Mouse (Mus musculus) forebrain, postnatal 0 days (tissue): Measurements from ENCODE around the gene Mef2c. TPM values are rescaled to one million over a fixed set of nuclear protein-coding genes. Genes with fewer than 3 reads are reported as not detected.
A peak's percentile ranks its signal among the peaks of the same experiment; 100 is the strongest.

Source experiments
- ATAC-seq: fragments of 200-750 bp; cut with Nextera tagmentation; 2 replicates; pipeline ENCODE4 v1.8.0; 2017; ENCODE audit warnings: mild to moderate bottlenecking, moderate library complexity
- DNase-seq: peaks from one replicate; pipeline ENCODE4 v3.0.0-alpha.2; 2015
- H3K27ac ChIP-seq: fragments of 300-500 bp; sonication (generic); 2 replicates; pipeline ENCODE4 v1.5.1; 2014; ENCODE audit warnings: low read depth, mild to moderate bottlenecking, antibody characterized with exemption, low read length, moderate library complexity, mixed read lengths
- H3K27me3 ChIP-seq: fragments of 300-500 bp; sonication (generic); 2 replicates; pipeline ENCODE4 v1.6.1; 2014; ENCODE audit warnings: mild to moderate bottlenecking, low read length, mixed read lengths; ENCODE audit not compliant: insufficient read depth
- H3K36me3 ChIP-seq: fragments of 300-500 bp; sonication (generic); 2 replicates; pipeline ENCODE4 v1.6.1; 2014; ENCODE audit warnings: mild to moderate bottlenecking, moderate library complexity; ENCODE audit not compliant: insufficient read depth
- H3K4me1 ChIP-seq: fragments of 300-500 bp; sonication (generic); 2 replicates; pipeline ENCODE4 v1.6.1; 2014; ENCODE audit warnings: antibody characterized with exemption; ENCODE audit not compliant: insufficient read depth
- H3K4me2 ChIP-seq: fragments of 300-500 bp; sonication (generic); 2 replicates; pipeline ENCODE4 v1.6.1; 2014; ENCODE audit warnings: low read depth, mild to moderate bottlenecking, moderate library complexity
- H3K4me3 ChIP-seq: fragments of 300-500 bp; sonication (generic); 2 replicates; pipeline ENCODE4 v1.5.1; 2014; ENCODE audit warnings: low read depth, low read length, mixed read lengths
- H3K9ac ChIP-seq: fragments of 300-500 bp; sonication (generic); 2 replicates; pipeline ENCODE4 v1.6.1; 2014; ENCODE audit warnings: mild to moderate bottlenecking
- H3K9me3 ChIP-seq: fragments of 300-500 bp; sonication (generic); 2 replicates; pipeline ENCODE4 v1.6.1; 2016; ENCODE audit warnings: low read length
- CTCF ChIP-seq: sonication (generic); IDR thresholded peaks from 2 replicates; pipeline ENCODE4 v1.5.1; 2016; ENCODE audit warnings: antibody characterized with exemption, control low read depth, low read depth
- WGBS: fragments of 180-500 bp; shearing (Covaris S2); extraction: QIAGEN DNeasy Blood & Tissue Kit; methylation state at CpG from one replicate; pipeline ENCODE4 v1.1.7; 2014; 5-methylcytosine and 5-hydroxymethylcytosine counted together
- polyA plus RNA-seq: library from polyadenylated mRNA; unstranded; fragments of >200 nt; fragmentation: Nextera tagmentation; extraction: Ambion mirVana; gene quantifications from 2 replicates; pipeline ENCODE4 v1.2.1, GENCODE M21; 2015
- total RNA-seq: library from RNA; depleted of rRNA; stranded (reverse); fragments of >200 nt; gene quantifications from 2 replicates; pipeline ENCODE4 v1.2.3, GENCODE M21; 2014

Mef2c gene
- total and polyA plus RNA-seq, 2 experiments from 2014 or later = 245 to 373 TPM

DNA sequence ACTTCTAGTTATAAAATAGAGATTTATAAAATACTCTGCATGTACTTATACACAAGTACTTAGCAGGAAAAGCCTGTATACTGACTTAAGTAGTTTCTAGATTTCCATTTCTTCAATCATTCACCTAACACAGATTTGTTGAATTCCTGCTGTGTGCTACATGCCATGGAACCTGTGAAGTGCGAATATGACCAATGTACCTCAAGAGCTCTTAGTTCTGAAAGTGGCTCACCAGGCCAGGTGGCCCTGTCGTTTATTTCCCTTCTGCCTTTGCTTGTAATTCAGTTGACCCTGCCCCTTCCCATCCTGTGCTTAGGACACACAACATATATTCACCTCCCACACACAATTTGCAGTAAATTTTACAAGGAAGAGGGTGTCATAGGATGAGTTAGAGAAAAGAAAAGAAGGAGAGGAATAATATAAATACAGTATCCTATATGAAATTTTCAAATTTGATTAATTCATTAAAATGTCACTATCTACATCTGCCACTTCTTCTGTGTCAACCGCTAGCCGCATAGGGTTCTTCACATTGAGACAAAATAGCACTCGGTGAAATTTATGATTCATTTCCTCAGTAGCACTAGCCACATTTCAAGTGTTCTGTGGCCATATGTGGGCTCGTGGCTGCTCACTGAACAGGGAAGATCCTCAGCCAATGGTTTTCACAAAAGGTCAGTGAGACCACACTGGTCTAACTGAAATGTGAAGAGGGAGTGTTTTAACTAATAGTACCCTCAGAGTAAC, 93.3 kb downstream of the Mef2c start:
- WGBS = 84% methylated on average over 6 of the region's 6 CpGs
- Histone ChIP-seq H3K36me3 (peaks cover 5% of the 10 kb centered on the region; the same call in 1 of the 2 replicates), H3K4me2 (no peak overlapping the region), H3K9ac (no peak overlapping the region), H3K27ac (no peak overlapping the region), H3K9me3 (no peaks in the 10 kb centered on the region), H3K4me1 (no peaks in the 10 kb centered on the region), H3K4me3 (no peak overlapping the region), H3K27me3 (no peaks in the 10 kb centered on the region)
- no peak for ATAC-seq
- no peak for DNase-seq
- TF ChIP-seq CTCF = no peak

DNA sequence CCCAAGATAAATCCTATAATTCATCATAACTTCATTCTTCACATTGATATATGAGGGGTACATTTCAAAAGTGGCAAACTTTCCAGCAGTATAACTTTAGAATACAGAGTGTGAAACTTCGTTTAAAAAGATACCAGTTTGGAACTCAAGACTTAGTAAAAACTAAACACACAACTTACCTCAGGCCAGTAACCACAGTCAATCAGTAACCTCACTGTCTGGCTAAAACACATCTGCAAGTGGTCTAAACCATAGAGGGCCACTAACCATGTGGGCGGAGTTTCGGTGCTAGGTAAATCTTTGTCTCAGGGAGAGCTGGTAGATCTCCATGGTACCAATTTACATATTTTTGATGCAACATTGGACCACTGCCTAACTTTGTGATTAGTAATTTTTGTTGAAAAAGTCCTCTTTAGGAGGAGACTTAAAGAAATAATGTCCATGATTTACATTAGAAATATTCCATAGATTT, 93.9 kb downstream of the Mef2c start:
- H3K9ac ChIP-seq = no peak overlapping the region
- H3K27ac ChIP-seq = no peak overlapping the region
- no peaks in the 10 kb centered on the region for H3K27me3 ChIP-seq
- no peaks in the 10 kb centered on the region for H3K9me3 ChIP-seq
- H3K4me2 ChIP-seq = no peak overlapping the region
- no peak for ATAC-seq
- WGBS = 94% methylated on average over 3 of the region's 3 CpGs
- TF ChIP-seq CTCF = no peak
- H3K36me3 ChIP-seq = peaks cover 4% of the 10 kb centered on the region; the same call in 1 of the 2 replicates
- H3K4me3 ChIP-seq = no peak overlapping the region
- no peak for DNase-seq
- H3K4me1 ChIP-seq = no peaks in the 10 kb centered on the region

DNA sequence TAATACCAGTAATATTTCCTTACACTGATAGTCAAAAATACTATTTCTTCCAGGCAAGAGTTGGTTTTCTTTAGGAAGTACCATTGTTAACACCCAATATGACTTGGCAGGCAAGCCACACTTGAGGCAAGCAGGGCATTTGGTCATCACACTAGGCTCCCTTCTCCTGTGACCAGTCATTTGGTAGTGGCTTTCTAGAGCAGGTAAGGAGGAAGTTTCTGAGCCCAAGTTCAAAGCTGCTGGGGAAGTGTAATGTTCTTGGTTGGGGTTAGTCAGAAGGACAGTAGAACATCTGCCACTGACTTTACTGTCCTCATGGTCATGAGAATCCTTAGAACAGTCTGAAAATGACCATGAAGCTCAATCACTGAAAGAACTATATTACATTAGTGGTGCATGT, 96.5 kb downstream of the Mef2c start:
- no peaks in the 10 kb centered on the region for H3K27me3 ChIP-seq
- TF ChIP-seq CTCF = no peak
- no peak for DNase-seq
- H3K4me3 ChIP-seq = no peak overlapping the region
- H3K9ac ChIP-seq = no peak overlapping the region
- H3K4me2 ChIP-seq = no peak overlapping the region
- H3K27ac ChIP-seq = no peak overlapping the region
- no peaks in the 10 kb centered on the region for H3K9me3 ChIP-seq
- no peak for ATAC-seq
- H3K4me1 ChIP-seq = peaks cover 8% of the 10 kb centered on the region; the same call in 1 of the 2 replicates
- H3K36me3 ChIP-seq = no peaks in the 10 kb centered on the region

- no peak overlapping the region for H3K4me2 ChIP-seq
- 93% methylated on average over 4 of the region's 4 CpGs for WGBS
- no peaks in the 10 kb centered on the region for H3K9me3 ChIP-seq
- no peak for TF ChIP-seq CTCF
- ATAC-seq = no peak
- H3K4me1 ChIP-seq = peaks cover 8% of the 10 kb centered on the region; the same call in 1 of the 2 replicates
- H3K27ac ChIP-seq = no peak overlapping the region
- no peak overlapping the region for H3K9ac ChIP-seq
- no peak overlapping the region for H3K4me3 ChIP-seq
- H3K36me3 ChIP-seq = no peaks in the 10 kb centered on the region
- no peak for DNase-seq
- H3K27me3 ChIP-seq = no peaks in the 10 kb centered on the region
Observed at GRCm38 (mm10) chr13:83601741-83602140, 97.9 kb downstream of the Mef2c start.

GRCm38 (mm10) chr13:83603373-83604265, 99.8 kb downstream of the Mef2c start:
- TF ChIP-seq CTCF = no peak
- no peak overlapping the region for H3K9ac ChIP-seq
- peak overlapping the region; percentile 57; the same call in 1 of the 2 replicates for H3K27ac ChIP-seq
- 20% methylated on average over 7 of the region's 7 CpGs for WGBS
- peak; percentile 66 for DNase-seq
- no peaks in the 10 kb centered on the region for H3K36me3 ChIP-seq
- no peaks in the 10 kb centered on the region for H3K27me3 ChIP-seq
- peaks cover 13% of the 10 kb centered on the region for H3K4me1 ChIP-seq
- ATAC-seq = peak; percentile 73
- no peaks in the 10 kb centered on the region for H3K9me3 ChIP-seq
- no peak overlapping the region for H3K4me2 ChIP-seq
- H3K4me3 ChIP-seq = no peak overlapping the region

- ATAC-seq (peak; percentile 47; the same call in 1 of the 2 replicates), DNase-seq (peak; percentile 51)
- no peak overlapping the region for H3K4me3 ChIP-seq
- H3K4me1 ChIP-seq = peaks cover 13% of the 10 kb centered on the region
- WGBS = 10% methylated on average over 3 of the region's 3 CpGs
- no peak overlapping the region for H3K9ac ChIP-seq
- H3K9me3 ChIP-seq = no peaks in the 10 kb centered on the region
- no peak overlapping the region for H3K4me2 ChIP-seq
- no peak overlapping the region for H3K27ac ChIP-seq
- H3K27me3 ChIP-seq = no peaks in the 10 kb centered on the region
- H3K36me3 ChIP-seq = no peaks in the 10 kb centered on the region
- TF ChIP-seq CTCF = no peak
Observed at GRCm38 (mm10) chr13:83604320-83604719, 100.5 kb downstream of the Mef2c start.
